Comparison of ENCODE assay signal across 24 mouse cellular contexts in genomic region chr19:23817196-23817595, GRCm38 (mm10).
"Had no signal": no experiment of that assay in that cellular context is flagged by ENCODE, and none has a peak within 500 bp of the region (broad histone marks: within the 10 kb centered on the region; RNA-seq: fewer than 3 reads in every experiment).

No protein-coding gene starts in this region.

- H3K36me3 ChIP-seq: intestine, embryonic 15.5 days; limb, embryonic 10.5 days; limb, embryonic 12.5 days; liver, embryonic 13.5 days; liver, embryonic 15.5 days had no signal

- ATAC-seq: inflammation-experienced regulatory T-cells, adult 6 months; intestine, embryonic 15.5 days; intestine, postnatal 0 days; liver, postnatal 0 days had no signal

- H3K9me3 ChIP-seq: intestine, embryonic 15.5 days; limb, embryonic 10.5 days; limb, embryonic 12.5 days; liver, embryonic 13.5 days; liver, embryonic 15.5 days had no signal

- H3K9ac ChIP-seq: hindbrain, embryonic 14.5 days; intestine, embryonic 15.5 days; limb, embryonic 12.5 days; liver, embryonic 13.5 days; liver, embryonic 15.5 days; liver, postnatal 0 days had no signal

- DNase-seq: gastrocnemius, postnatal 14 days; gastrocnemius, postnatal 36 days; heart, adult 18-20 months; heart, postnatal 10 days; heart, postnatal 4 days; kidney, adult 2 months; kidney, adult 9 months; kidney, postnatal 10 days; kidney, postnatal 25 days; kidney, postnatal 4 days; liver; liver, embryonic 13.5 days; liver, postnatal 0 days had no signal

- H3K4me2 ChIP-seq: heart, embryonic 11.5 days; hindbrain, embryonic 14.5 days; intestine, embryonic 15.5 days; limb, embryonic 12.5 days; liver, embryonic 11.5 days; liver, embryonic 13.5 days; liver, embryonic 15.5 days had no signal

- H3K4me1 ChIP-seq: intestine, embryonic 15.5 days; limb, embryonic 10.5 days; limb, embryonic 12.5 days; liver, embryonic 13.5 days; liver, embryonic 15.5 days had no signal

- H3K4me3 ChIP-seq: intestine, embryonic 15.5 days; layer of hippocampus, adult 2 months; left cerebral cortex, adult 2 months; limb, embryonic 10.5 days; limb, embryonic 12.5 days; liver, embryonic 13.5 days; liver, embryonic 15.5 days had no signal

- H3K27me3 ChIP-seq: intestine, embryonic 15.5 days; liver, embryonic 13.5 days; liver, embryonic 15.5 days had no signal

- H3K27ac ChIP-seq: hindbrain, embryonic 14.5 days; intestine, embryonic 15.5 days; layer of hippocampus, adult 2 months; left cerebral cortex, adult 2 months; limb, embryonic 10.5 days; limb, embryonic 12.5 days; liver, embryonic 13.5 days; liver, embryonic 15.5 days had no signal
